Mouse (Mus musculus) ES-Bruce4 (cell line): ENCODE measurements around the gene Cln5. TPM values are rescaled to one million over a fixed set of nuclear protein-coding genes. Genes with fewer than 3 reads are reported as not detected.

Experiments used
- H3K27ac ChIP-seq: 2 replicates; pipeline ENCODE4 v1.5.1; 2012; ENCODE audit warnings: low read length, inconsistent platforms; ENCODE audit not compliant: insufficient read depth
- H3K27me3 ChIP-seq: 2 replicates; pipeline ENCODE4 v1.6.1; 2012; ENCODE audit warnings: mild to moderate bottlenecking, low read length, inconsistent platforms; ENCODE audit not compliant: control insufficient read depth, poor library complexity, insufficient read depth, severe bottlenecking
- H3K36me3 ChIP-seq: 2 replicates; pipeline ENCODE4 v1.6.1; 2012; ENCODE audit warnings: inconsistent platforms, mild to moderate bottlenecking, low read length, moderate library complexity; ENCODE audit not compliant: control insufficient read depth, poor library complexity, insufficient read depth, severe bottlenecking
- H3K4me1 ChIP-seq: one replicate; pipeline ENCODE4 v1.8.1; 2011; ENCODE audit warnings: low read length; ENCODE audit not compliant: control insufficient read depth, insufficient read depth
- H3K4me3 ChIP-seq: 2 replicates; pipeline ENCODE4 v1.5.1; 2011; ENCODE audit warnings: low read depth, mild to moderate bottlenecking, low read length
- H3K9ac ChIP-seq: 2 replicates; pipeline ENCODE4 v1.6.1; 2012; ENCODE audit warnings: low read depth, mild to moderate bottlenecking, inconsistent platforms; ENCODE audit not compliant: poor library complexity, severe bottlenecking
- H3K9me3 ChIP-seq: replicated peaks from 2 replicates; pipeline ENCODE4 v1.6.1; 2012; ENCODE audit warnings: mild to moderate bottlenecking, low read length, inconsistent platforms; ENCODE audit not compliant: control insufficient read depth, poor library complexity, insufficient read depth, severe bottlenecking
- CTCF ChIP-seq: IDR thresholded peaks from one replicate; pipeline ENCODE4 v1.8.1; 2011; ENCODE audit warnings: low read depth, low read length
- EP300 ChIP-seq: IDR thresholded peaks from 2 replicates; pipeline ENCODE4 v1.6.1; 2011; ENCODE audit warnings: low read depth, low read length; ENCODE audit not compliant: insufficient read depth
- POLR2A ChIP-seq: IDR thresholded peaks from one replicate; pipeline ENCODE4 v1.8.1; 2011; ENCODE audit warnings: low read length; ENCODE audit not compliant: insufficient read depth
- polyA plus RNA-seq: library from polyadenylated mRNA; stranded (reverse); fragments of >200 nt; gene quantifications from 2 replicates; pipeline ENCODE4 v1.2.4, GENCODE M21; 2011; ENCODE audit warnings: low read depth; ENCODE audit not compliant: missing spikeins, insufficient read depth, insufficient read length

Cln5 gene
- polyA plus RNA-seq, 1 experiment, result 38.7 TPM

GRCm38 (mm10) chr14:103048292-103049086, 21.5 kb upstream of the Cln5 start:
- Histone ChIP-seq H3K27ac (no peak overlapping the region), H3K4me3 (no peak overlapping the region), H3K36me3 (no peaks in the 10 kb centered on the region), H3K27me3 (no peaks in the 10 kb centered on the region), H3K9ac (no peak overlapping the region), H3K4me1 (no peaks in the 10 kb centered on the region), H3K9me3 (no peaks in the 10 kb centered on the region)
- no peak for TF ChIP-seq CTCF
- no peak for TF ChIP-seq EP300
- TF ChIP-seq POLR2A, result no peak

GRCm38 (mm10) chr14:103051159-103051769, 18.8 kb upstream of the Cln5 start:
- Histone ChIP-seq H3K9ac (no peak overlapping the region), H3K27ac (no peak overlapping the region), H3K36me3 (no peaks in the 10 kb centered on the region), H3K4me3 (no peak overlapping the region), H3K9me3 (no peaks in the 10 kb centered on the region), H3K4me1 (no peaks in the 10 kb centered on the region), H3K27me3 (no peaks in the 10 kb centered on the region)
- peak; percentile 100 for TF ChIP-seq CTCF
- no peak for TF ChIP-seq POLR2A
- TF ChIP-seq EP300, result 0 out of 2 replicates have a peak, but pooled peaks have one; percentile 22

DNA sequence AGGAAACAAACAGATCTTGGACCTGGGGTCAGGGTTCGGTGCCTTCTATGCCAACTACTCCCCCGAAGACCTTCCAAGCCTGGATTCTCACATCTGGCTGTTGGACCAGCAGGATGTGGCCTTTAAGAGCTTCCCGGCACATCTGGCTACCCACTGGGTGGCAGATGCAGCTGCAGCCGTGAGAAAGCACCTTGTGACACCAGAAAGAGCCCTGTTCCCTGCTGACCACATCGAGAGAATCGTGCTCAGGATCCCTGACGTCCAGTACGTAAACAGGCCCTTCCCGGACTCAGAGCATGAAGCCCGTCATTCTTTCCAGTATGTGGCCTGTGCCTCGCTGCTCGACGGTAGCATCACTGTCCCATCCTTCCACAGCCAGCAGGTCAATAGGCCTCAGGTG, 15.3 kb upstream of the Cln5 start:
- TF ChIP-seq EP300 (no peak), POLR2A (no peak), CTCF (no peak)
- Histone ChIP-seq H3K9me3 (no peaks in the 10 kb centered on the region), H3K36me3 (no peaks in the 10 kb centered on the region), H3K4me1 (no peaks in the 10 kb centered on the region), H3K27me3 (no peaks in the 10 kb centered on the region), H3K9ac (no peak overlapping the region), H3K4me3 (no peak overlapping the region), H3K27ac (no peak overlapping the region)

- Histone ChIP-seq H3K9ac (no peak overlapping the region), H3K36me3 (no peaks in the 10 kb centered on the region), H3K9me3 (peaks cover 16% of the 10 kb centered on the region), H3K27ac (no peak overlapping the region), H3K27me3 (no peaks in the 10 kb centered on the region), H3K4me1 (no peaks in the 10 kb centered on the region), H3K4me3 (no peak overlapping the region)
- TF ChIP-seq EP300 (no peak), POLR2A (no peak), CTCF (no peak)
Observed at GRCm38 (mm10) chr14:103056601-103057000, 13.4 kb upstream of the Cln5 start.

DNA sequence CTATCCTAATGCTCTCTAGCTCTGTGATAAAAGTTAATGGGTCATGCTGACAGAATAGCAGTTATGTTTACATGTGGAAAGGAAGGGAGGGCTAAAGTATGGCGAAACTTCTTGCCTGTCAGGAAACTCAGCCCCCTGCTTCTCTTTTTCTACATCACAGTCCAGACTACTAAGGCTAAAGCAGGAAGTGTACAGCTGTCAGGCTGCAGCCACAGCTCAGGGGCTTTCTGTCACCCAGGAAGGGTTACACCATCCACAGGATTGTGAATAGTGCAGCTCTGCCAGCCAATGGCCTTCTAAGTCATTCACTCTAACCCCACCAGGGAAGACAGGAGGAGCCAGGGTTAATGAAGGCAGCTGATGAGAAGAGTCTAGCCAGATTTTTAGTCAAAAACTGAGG, 11.0 kb upstream of the Cln5 start:
- no peak overlapping the region for H3K9ac ChIP-seq
- H3K4me1 ChIP-seq, result no peaks in the 10 kb centered on the region
- no peak for TF ChIP-seq EP300
- TF ChIP-seq POLR2A, result no peak
- TF ChIP-seq CTCF, result no peak
- H3K27me3 ChIP-seq, result no peaks in the 10 kb centered on the region
- no peaks in the 10 kb centered on the region for H3K36me3 ChIP-seq
- no peak overlapping the region for H3K4me3 ChIP-seq
- no peak overlapping the region for H3K27ac ChIP-seq
- H3K9me3 ChIP-seq, result peaks cover 17% of the 10 kb centered on the region

GRCm38 (mm10) chr14:103059495-103059894, 10.5 kb upstream of the Cln5 start:
- Histone ChIP-seq H3K27me3 (no peaks in the 10 kb centered on the region), H3K4me1 (no peaks in the 10 kb centered on the region), H3K9me3 (peaks cover 17% of the 10 kb centered on the region), H3K36me3 (no peaks in the 10 kb centered on the region), H3K9ac (no peak overlapping the region), H3K27ac (no peak overlapping the region), H3K4me3 (no peak overlapping the region)
- TF ChIP-seq POLR2A (no peak), CTCF (no peak), EP300 (no peak)
